Comparison of ENCODE assay signal across 11 mouse cellular contexts in the genomic region with DNA sequence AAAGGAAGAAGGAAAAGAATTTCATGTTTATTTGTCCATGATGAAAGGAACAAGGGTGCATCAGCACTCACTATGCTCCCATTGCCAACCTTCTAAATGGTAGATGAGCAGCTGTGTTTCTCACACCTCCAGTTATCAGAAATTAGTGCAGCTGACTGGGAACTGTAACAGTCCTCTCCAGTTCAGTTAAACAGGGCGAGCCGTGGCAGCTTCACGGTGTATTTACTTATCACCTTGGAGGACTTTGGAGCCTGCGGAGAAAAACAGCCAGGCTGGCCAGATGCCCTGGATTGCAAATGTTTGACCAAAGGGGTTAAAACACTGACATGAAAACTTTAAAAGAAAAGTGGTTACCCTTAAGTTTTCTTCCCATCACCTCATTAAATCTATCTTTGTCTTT.
DNase-seq lines count a peak whose midpoint lies in the region; ATAC-seq lines count a peak whose summit lies in the region.
"Had no signal": no experiment of that assay in that cellular context is flagged by ENCODE, and none has a peak within 500 bp of the region (broad histone marks: within the 10 kb centered on the region; RNA-seq: fewer than 3 reads in every experiment).

No protein-coding gene starts in this region.

- H3K9ac ChIP-seq in heart, embryonic 15.5 days, result no peak overlapping the region
- H3K9ac ChIP-seq: midbrain, embryonic 13.5 days had no signal

- H3K27me3 ChIP-seq in heart, embryonic 15.5 days, result no peaks in the 10 kb centered on the region
- H3K27me3 ChIP-seq: midbrain, embryonic 13.5 days had no signal

- peaks cover 12% of the 10 kb centered on the region for H3K4me1 ChIP-seq in heart, embryonic 15.5 days (replicated peaks)
- H3K4me1 ChIP-seq: midbrain, embryonic 13.5 days had no signal

- peak overlapping the region; percentile 25; the same call in 1 of the 2 replicates for H3K4me2 ChIP-seq in heart, embryonic 15.5 days
- H3K4me2 ChIP-seq: midbrain, embryonic 13.5 days had no signal

- no peaks in the 10 kb centered on the region for H3K9me3 ChIP-seq in heart, embryonic 15.5 days (replicated peaks)
- H3K9me3 ChIP-seq: midbrain, embryonic 13.5 days had no signal

- WGBS in heart, embryonic 15.5 days, result 18% methylated on average over 4 of the region's 4 CpGs

- H3K27ac ChIP-seq in heart, embryonic 15.5 days, result peak overlapping the region; percentile 48
- H3K27ac ChIP-seq: midbrain, embryonic 13.5 days had no signal

- no peak overlapping the region for H3K4me3 ChIP-seq in heart, embryonic 15.5 days
- H3K4me3 ChIP-seq: midbrain, embryonic 13.5 days had no signal

- ATAC-seq in heart, embryonic 15.5 days (replicated peaks; ENCODE audit: insufficient number of reproducible peaks, insufficient read depth, low FRiP score, low read depth), result no peak; the same call in 1 of the 2 replicates
- ATAC-seq in monocyte, adult 5-6 weeks (replicated peaks; ENCODE audit: insufficient number of reproducible peaks, low FRiP score, low TSS enrichment, poor library complexity, severe bottlenecking), result no peak
- ATAC-seq: midbrain, embryonic 13.5 days had no signal

- DNase-seq in embryo, embryonic 11 days, result peak; percentile 3
- DNase-seq in embryo, embryonic 9.5 days (ENCODE audit: extremely low spot score), result no peak
- peak; percentile 58 to 68 for DNase-seq in kidney, postnatal 4 days
- peak; percentile 60 for DNase-seq in lung, postnatal 36 days
- no peak for DNase-seq in thymus, postnatal 36 days
- DNase-seq in right cerebral cortex, adult 18-20 months, result no peak
- DNase-seq: cerebellum, adult 11 months; gastrocnemius, postnatal 25 days had no signal

- no peaks in the 10 kb centered on the region for H3K36me3 ChIP-seq in heart, embryonic 15.5 days
- H3K36me3 ChIP-seq: midbrain, embryonic 13.5 days had no signal

Comparison
In these comparisons a context has a peak if more than half of its experiments do, and no peak if none do; other contexts are left out.
1. DNase-seq: peak in embryo, embryonic 11 days (single experiment), kidney, postnatal 4 days (2 of 2) and lung, postnatal 36 days (single experiment); none in embryo, embryonic 9.5 days (single experiment), thymus, postnatal 36 days (0 of 2) and right cerebral cortex, adult 18-20 months (single experiment).